Mouse (Mus musculus) yolk sac, embryonic 10.5 days (tissue): ENCODE measurements around the gene Ebp.

ENCODE experiments used
- DNase-seq: peaks from one replicate; pipeline ENCODE4 v3.0.0-alpha.2; 2017; ENCODE audit warnings: low spot score

Gene Ebp

DNA sequence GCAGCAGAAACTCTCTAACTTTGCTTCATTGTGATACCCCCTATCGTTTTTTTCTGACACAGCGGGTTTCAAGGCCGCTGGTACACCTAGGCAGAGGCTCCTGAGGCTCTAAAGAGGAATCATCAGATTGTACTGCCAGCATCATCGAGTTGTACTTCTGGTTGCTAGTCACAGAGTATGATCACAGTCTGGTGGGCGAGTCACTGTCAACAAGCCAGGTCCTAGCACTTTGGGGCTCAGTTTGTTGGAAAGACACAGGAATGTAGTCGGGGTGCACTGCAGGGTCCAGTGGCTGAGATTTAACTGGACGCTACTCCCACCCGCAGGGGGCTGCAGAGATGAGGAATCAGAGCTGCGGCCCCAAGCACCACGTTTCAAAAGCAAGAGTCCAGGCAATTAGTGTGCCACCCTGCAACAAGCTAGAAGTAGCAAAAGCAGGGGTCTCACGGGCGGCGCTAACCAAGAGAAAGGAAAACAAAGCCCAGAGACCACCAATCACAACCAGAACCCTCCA, 1.1 kb downstream of the Ebp start:
- DNase-seq: no peak

DNA sequence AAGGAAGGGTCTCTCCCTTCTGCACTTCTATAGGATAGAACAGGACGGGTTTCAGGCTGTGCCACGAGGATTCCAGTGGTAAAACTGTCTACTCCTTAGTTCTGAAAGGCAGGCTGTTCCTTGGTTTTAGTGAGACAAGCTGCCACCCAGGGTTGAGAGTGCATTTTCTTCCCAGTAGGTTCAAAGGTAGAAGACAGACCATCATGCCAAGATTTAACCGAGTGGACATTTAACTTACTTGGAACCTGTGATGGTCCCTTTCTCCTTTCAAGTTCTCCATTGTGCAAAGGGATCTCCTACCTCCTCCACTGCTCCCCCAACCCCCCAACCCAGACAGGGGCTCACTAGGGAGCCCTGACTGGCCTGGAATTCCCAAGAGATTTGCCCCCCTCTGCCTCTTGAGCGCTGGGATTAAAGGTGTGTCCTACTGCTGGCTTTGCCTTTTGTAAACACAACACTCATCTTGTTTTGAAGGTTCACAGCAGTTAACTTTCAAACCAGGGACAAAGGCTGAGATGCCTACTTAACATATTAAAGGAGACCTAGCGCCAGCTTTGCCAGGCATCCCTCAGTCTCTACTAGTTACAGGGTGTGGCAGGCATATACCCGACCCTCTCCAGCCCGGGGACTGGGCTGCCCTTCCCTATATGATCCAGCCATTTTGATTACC, 10.3 kb downstream of the Ebp start:
- no peak for DNase-seq

DNA sequence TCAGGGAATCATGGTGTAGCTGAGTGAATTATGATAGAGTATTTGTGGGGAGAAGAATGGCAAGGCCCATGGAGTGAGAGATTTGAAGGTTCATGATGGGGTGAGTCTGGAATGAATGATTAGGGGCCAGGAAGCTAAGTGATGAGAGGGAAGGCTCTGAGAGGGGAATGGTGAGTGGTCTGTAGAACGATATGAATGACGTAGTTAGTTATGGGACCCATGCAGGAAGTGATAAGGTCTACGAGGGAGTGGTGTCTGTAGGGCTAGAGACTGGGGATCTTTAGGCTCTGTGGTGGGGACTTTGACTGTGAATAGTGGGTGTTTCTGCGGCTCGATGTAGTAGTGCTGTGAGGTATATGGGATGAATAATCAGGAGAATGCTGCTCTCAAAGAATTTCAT, 13.7 kb downstream of the Ebp start:
- DNase-seq: no peak

DNA sequence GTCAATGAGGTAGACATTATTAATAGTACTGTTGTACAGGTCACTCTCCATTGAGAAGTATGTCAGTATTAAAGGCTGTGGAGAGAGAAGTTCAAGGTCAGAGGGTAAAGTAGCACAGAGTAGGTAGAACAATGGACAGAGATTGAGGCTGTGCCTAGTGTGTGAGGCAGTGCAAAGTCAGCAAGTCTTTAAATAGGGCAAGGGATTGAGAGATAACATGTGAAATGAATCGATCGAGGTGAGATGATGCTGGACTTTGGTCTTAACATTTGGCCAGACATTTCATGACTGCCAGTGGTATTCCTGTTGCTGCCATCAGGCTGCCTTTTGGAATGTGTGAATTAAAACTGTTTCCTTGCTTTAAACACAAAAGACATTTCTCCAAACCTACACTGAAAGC, 14.4 kb downstream of the Ebp start:
- DNase-seq: no peak

DNA sequence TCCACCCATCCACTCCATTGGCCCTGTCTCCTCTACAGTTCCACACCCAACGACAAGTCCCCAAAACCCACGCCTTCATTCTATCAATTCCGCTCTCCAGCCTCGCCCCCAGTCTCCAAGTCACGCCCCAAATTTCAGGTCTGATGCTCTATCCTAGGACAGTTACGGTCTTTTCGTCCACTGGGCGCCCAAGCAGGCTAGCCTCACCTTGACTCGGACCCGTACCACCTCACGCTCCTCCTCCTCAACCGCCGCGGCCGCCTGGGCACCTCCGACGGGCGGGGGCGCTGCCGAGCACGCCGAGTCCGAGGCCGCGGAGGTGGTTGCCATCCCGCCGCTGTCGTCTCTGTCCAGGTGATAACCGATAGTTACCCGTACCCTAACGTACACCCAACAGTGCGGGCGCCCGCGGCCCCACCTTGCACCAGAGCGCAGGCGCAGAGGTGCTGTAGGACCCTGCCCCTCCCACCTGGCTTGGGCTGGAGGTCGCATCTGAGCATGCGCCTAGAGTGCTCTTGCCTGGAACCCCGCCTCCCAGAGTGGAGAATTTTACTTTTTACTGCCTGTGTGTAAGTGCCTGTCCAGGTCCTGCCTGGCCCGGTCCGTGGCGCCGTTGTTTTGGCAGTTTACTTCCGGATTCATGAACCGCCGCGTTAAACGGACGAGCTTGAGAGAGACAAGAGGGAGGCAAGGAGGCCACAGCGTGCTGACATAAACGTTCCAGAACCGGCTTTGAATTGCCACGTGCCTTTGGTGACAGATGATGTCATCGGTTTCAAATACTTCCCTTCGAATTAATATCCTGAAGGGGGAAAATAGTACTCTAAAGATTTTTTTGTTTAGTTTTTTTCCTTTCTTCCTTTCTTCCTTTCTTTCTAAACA, 17.6 kb downstream of the Ebp start, which contains the start of gene Tbc1d25:
TSS of gene Tbc1d25 (minus strand) at position 678 of the 882 bp plus-strand sequence.
- DNase-seq: peak; percentile 87

DNA sequence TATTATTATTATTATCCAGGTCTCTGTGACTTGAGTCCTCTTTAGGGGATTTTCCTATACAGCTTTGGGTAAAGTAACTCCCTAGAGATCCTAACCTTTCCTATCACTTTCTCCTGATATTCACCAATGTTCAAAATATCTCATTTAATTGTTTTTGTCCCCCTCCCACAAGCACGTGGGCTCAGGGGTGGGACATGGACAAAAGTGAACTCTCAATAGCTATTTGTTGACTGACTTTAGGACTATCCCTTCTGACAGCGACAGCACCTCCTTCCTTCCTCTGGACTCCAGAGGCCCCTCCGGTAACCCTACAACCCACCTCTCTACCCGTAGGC, 18.2 kb downstream of the Ebp start:
- no peak for DNase-seq

DNA sequence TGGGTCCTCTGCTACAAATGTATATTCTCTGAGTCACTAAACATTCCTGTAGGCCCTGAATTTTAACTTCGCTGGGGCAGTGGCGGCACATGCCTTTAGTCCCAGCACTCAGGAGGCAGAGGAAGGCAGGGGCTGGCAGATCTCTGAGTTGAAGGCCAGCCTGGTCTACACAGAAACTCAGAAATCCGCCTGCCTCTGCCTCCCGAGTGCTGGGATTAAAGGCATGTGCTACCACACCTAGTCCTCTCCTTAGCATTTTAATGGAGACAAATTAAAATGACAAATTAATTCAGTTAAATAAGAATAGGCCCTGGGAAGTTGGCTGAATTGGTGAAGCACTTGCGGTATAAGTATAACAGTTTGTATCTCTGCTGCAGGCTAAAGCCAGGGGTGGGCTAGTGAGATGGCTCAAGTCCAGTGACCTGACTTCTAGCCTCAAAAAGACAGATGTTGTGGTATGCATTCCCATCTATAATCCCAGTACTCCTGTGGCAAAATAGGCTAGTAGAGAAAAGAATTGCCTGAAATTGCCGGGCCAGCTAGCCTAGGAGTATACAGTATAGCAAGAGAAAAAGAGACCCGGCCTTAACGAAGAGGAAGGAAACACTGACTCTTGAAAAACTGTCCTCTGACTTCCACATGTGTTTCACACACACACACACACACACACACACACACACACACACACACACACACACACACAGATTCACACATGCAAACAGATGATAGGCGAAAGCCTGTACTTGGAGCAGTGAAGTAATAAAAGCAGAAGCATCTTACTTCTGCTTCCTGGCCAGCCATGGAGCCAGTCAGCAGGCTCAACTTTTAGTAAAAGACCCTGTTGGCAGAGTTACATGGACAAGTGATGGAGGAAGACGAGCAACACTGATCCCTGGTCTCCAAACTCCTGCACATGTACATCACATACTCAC, 25.3 kb downstream of the Ebp start:
- no peak for DNase-seq

DNA sequence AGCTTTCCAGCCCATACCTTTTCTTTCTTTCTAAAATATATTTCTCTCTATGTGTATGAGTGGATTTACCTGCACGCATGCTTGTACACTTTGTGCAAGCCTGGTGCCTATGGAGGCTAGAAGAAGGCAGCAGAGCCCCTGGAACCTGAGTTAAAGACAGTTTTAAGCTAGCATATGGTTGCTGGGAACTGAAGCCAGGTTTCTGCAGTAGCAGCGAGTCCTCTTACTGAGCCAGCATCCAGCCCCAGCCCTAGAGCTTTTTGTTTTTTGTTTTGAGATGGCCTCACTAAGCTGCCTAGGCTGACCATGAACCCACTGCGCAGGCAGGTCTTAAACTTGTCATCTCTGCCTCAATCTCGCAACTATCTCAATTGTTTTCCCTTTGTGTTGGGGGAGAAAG, 28.8 kb downstream of the Ebp start:
- DNase-seq: no peak

DNA sequence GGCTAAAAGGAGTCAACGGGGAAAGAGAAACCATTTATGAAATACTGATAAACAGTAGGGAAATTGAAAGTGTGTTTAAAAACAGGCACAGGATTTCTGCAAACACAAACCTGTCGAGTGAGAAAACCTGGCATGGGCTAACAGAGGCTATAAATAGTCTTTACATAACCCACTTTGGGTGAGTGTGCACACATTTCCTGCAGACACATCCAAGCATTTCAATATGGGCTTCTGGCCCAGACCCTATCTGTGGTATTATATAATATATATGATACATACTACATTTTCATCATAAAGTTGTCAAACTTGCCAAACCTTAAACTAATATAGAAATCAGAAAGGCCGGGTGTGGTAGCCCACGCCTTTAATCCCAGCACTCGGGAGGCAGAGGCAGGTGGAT, 30.2 kb downstream of the Ebp start:
- DNase-seq: no peak

DNA sequence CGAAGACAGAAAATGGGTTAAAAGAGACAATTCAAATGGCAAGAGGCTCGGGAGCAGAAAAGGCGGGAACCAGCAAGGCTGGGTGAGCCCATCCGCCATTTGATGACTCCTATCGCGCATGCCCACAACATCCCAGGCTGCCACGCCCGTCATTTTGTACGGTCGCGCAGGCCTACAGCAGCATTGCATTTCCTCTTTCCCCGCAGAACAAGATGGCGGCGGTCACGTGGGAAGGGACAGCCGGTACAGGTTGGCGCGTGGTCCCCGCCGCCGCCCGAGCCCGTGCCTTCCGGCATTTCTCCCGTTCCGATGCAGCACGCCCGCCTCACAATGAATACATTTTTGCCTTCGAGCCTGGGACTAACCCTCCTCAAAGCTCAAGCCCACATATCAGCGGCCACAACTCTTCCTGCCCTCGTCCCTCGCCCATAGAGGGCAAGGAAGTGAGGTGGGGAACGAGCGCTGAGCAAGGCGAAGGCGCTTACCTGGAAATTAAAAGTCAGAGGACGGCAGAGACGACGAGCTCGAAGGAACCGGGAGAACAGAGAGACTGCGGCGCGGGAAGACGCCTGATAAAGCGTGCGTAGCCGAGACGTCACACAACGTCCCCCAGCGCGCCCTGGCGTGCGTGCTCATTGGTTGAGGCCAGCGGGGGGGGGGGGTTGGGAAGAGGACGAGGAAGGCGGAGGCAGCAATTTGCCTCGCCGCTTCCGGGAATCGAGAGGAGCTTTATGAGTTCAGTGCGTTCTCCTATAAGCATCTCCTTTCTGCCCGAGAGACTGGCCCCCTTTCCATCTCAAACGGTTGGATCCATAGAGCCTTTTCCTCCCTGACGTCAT, 47.9 kb downstream of the Ebp start, which contains the start of gene Rbm3:
TSS of gene Rbm3 (minus strand) at position 728 of the 839 bp plus-strand sequence.
- peak; percentile 84 for DNase-seq

DNA sequence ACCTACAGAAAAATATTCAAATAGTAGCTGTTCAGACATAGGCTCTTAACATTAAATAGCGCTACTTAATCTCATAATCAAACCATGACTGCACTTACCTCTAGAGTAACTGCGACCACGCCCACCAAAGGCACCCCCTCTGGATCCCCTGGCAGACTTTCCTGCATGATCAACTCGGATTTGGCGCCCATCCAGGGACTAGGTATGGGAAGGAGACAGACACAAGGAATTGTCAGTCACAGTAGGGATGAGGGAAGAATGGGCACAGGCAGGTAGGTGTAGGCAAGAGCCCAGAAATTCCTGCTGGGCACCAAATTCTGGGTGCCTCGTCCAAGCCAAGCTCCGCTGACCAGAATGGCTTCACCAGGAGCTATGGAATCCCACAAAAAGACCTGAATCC, 49.6 kb downstream of the Ebp start:
- DNase-seq: no peak

DNA sequence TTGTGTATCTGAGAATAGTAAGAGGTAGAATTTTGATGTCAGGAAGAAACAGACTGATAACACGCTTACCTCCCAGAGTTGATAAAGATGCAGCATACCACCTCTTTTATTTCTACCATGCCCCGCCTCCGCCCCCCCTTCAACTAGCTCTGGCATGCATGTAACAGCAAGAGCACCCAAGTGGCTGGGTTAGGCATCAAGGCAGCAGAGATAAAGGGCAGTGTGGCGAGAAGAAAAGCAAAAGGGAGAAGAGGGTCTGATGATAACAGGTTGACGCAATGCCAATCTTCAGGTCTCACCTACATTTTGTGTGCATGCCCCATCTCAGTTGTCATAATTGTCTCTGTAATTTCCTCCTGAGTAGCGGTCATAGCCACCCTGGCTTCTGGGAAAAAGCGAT, 50.4 kb downstream of the Ebp start:
- DNase-seq: no peak

DNA sequence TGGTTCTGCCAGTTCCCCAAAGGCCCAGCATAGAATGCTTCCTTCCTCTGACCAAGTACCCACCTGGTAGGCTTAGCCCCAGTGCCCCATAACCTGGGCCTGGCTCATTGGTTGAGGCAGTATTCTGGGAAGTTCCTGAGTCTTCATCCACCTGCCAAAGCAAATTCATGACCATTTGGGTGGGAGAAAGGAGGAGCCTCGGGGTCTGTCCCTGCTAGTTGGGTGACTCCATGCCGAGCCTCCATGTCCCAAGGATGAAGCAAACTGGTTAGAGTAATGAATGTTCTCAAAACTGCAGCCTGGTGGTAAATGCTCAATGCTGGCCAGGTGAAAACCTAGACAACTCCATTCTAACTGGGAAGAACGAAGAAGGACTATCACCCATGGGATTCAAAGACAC, 52.3 kb downstream of the Ebp start:
- no peak for DNase-seq

DNA sequence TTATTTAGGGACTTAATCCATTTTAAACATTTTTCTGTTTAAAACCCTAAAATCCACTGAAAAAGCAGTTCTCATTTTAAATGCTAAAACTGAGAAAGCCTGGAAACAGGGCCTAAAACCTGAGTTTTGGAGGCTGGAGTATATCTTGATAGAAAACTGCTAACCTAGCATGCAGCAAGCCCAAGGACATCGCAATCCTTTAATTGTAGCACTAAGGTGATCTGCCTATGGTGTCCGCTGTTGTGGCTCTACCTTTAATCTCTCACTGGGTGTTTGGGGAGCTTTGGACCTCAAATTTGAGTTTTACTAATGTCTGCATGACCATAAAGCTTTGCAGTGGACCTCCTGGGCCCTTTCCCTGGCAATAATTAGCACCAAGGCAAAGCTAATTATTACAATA, 52.9 kb downstream of the Ebp start:
- no peak for DNase-seq

DNA sequence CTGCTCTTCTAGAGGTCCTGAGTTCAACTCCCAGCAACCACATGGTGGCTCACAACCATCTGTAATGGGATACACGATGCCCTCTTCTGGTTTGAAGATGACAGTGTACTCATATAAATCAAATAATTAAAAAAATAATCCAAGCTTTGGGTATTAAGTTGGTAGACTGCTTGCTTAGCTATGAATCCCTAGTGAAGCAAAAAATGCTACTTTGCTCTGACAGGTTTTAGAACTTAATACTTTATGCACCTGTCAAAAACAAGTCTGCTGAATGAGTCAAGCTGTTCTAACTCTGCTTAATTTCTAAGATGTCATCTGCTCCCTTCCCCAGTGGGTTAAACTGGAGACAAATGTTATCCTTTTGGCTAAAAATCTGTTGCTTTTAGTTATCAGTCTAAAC, 53.8 kb downstream of the Ebp start:
- DNase-seq: no peak

DNA sequence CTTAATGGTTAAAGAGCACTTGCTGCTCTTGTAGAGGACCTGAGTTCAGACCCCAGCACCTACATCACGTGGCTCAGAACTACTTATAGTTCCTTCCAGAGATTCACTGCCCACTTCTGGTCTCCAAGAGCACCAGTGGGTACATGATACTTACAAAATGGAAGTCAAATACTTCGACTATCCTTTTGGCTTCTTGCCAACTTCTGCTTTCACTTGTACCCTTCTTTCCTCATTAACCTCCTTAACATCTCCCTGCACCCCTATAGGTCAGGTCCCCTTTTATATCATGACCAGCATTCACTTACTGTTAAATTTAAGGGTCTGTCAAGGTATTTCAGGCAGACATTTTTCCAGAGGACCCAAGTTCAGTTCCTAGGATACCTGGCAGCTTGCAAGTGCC, 57.4 kb downstream of the Ebp start:
- DNase-seq: no peak
